Mouse (Mus musculus) kidney, embryonic 15.5 days (tissue): ENCODE measurements around the gene Cacng6. TPM values are rescaled to one million over a fixed set of nuclear protein-coding genes. Genes with fewer than 3 reads are reported as not detected.
A peak's percentile ranks its signal among the peaks of the same experiment; 100 is the strongest.
"Not testable (repeated sequence)": the region's sequence is repeated elsewhere in the genome, so short reads cannot be mapped to it uniquely, and the experiment has no call there.

Experiments
- ATAC-seq: fragments of 200-750 bp; cut with Nextera tagmentation; replicated peaks from 2 replicates; pipeline ENCODE4 v1.8.0; 2017; ENCODE audit warnings: moderate TSS enrichment; ENCODE audit not compliant: low FRiP score
- H3K27ac ChIP-seq: fragments of 300-500 bp; sonication (generic); 2 replicates; pipeline ENCODE4 v1.5.1; 2015; ENCODE audit warnings: mild to moderate bottlenecking, inconsistent platforms
- H3K27me3 ChIP-seq: fragments of 300-500 bp; sonication (generic); 2 replicates; pipeline ENCODE4 v1.6.1; 2015; ENCODE audit warnings: inconsistent platforms
- H3K36me3 ChIP-seq: fragments of 300-500 bp; sonication (generic); 2 replicates; pipeline ENCODE4 v1.6.1; 2015; ENCODE audit warnings: inconsistent platforms
- H3K4me1 ChIP-seq: fragments of 300-500 bp; sonication (generic); 2 replicates; pipeline ENCODE4 v1.6.1; 2015; ENCODE audit warnings: inconsistent platforms
- H3K4me2 ChIP-seq: fragments of 300-500 bp; sonication (generic); 2 replicates; pipeline ENCODE4 v1.6.1; 2015; ENCODE audit warnings: moderate library complexity, mild to moderate bottlenecking, inconsistent platforms
- H3K4me3 ChIP-seq: fragments of 300-500 bp; sonication (generic); replicated peaks from 2 replicates; pipeline ENCODE4 v1.5.1; 2015; ENCODE audit warnings: mild to moderate bottlenecking, inconsistent platforms
- H3K9ac ChIP-seq: fragments of 300-500 bp; sonication (generic); 2 replicates; pipeline ENCODE4 v1.6.1; 2015; ENCODE audit warnings: mild to moderate bottlenecking, inconsistent platforms
- H3K9me3 ChIP-seq: fragments of 300-500 bp; sonication (generic); replicated peaks from 2 replicates; pipeline ENCODE4 v1.6.1; 2016; ENCODE audit warnings: inconsistent platforms
- WGBS: fragments of 180-500 bp; shearing (Covaris S2); methylation state at CpG from one replicate; pipeline ENCODE4 v1.1.7; 2015; ENCODE audit warnings: mixed read lengths; 5-methylcytosine and 5-hydroxymethylcytosine counted together
- polyA plus RNA-seq: library from polyadenylated mRNA; unstranded; fragments of >200 nt; fragmentation: Nextera tagmentation; extraction: Ambion mirVana; gene quantifications from 2 replicates; pipeline ENCODE4 v1.2.1, GENCODE M21; 2015

The Cacng6 gene
- polyA plus RNA-seq, 1 experiment from 2014 or later, result 0.62 TPM

DNA sequence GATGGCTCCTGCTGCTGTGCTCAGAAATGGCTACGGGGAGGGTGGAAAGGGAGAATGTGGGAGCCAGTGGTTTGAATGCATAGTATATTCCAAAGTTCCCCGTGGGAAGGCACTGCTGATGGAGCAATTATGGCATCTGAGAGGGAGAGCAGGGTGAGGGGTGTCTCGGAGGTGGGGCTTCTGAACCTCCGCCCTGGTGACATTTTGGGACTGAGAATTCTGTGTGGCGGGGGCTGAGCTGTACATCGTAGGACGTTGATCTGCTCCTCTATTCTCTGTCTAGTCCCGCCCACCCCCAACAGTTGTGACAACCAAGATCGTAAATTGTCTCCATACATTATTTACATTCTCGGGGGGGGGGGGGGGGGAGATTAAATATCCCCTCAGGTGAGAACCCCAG lies 26.6 kb upstream of the Cacng6 start:
- H3K4me3 ChIP-seq, result no peak overlapping the region
- no peak overlapping the region for H3K27ac ChIP-seq
- H3K27me3 ChIP-seq, result no peaks in the 10 kb centered on the region
- no peak for ATAC-seq
- no peak overlapping the region for H3K9ac ChIP-seq
- 0 out of 2 replicates have a peak, but pooled peaks cover 7% of the 10 kb centered on the region for H3K4me1 ChIP-seq
- H3K9me3 ChIP-seq, result no peaks in the 10 kb centered on the region
- H3K4me2 ChIP-seq, result no peak overlapping the region
- WGBS, result 57% methylated on average over 10 of the region's 10 CpGs
- no peaks in the 10 kb centered on the region for H3K36me3 ChIP-seq

DNA sequence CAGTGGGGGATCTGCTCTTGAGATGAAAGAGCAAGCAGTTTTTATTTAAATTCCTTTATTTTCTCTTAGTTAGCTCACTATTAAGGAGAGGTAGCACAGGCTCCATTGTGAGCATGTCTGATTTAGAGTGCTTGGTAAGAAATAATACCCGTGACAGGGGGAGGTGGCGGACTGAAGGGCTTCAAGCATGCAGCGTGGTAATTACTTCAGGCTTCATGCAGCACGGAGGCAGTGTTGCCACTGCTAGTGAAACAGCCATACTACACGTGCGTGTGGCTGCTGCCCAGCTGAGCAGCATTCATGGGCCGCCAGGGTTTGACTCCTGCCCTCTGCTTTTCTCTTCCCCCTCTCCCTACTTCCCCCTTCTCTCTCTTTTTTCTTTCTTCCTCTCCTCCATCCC lies 26.2 kb upstream of the Cacng6 start:
- no peaks in the 10 kb centered on the region for H3K9me3 ChIP-seq
- 0 out of 2 replicates have a peak, but pooled peaks cover 7% of the 10 kb centered on the region for H3K4me1 ChIP-seq
- no peak overlapping the region for H3K4me3 ChIP-seq
- no peak overlapping the region for H3K4me2 ChIP-seq
- 40% methylated on average over 7 of the region's 7 CpGs for WGBS
- ATAC-seq, result no peak
- H3K36me3 ChIP-seq, result no peaks in the 10 kb centered on the region
- H3K9ac ChIP-seq, result no peak overlapping the region
- no peak overlapping the region for H3K27ac ChIP-seq
- H3K27me3 ChIP-seq, result no peaks in the 10 kb centered on the region

DNA sequence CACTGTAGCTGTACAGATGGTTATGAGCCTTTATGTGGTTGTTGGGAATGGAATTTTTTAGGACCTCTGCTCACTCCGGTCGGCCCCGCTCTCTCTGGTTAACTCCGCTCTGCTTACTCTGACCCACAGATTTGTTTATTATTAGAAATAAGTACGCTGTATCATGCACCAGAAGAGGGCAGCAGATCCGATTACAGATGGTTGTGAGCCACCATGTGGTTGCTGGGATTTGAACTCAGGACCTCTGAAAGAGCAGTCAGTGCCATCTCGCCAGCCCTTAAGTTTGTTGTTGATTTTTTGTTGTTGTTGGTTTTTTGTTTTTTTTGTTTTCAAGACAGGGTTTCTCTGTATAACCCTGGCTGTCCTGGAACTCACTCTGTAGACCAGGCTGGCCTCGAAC lies 25.6 kb upstream of the Cacng6 start:
- not testable (repeated sequence) for H3K9ac ChIP-seq, ATAC-seq, H3K27me3 ChIP-seq, H3K36me3 ChIP-seq, H3K4me3 ChIP-seq, H3K4me2 ChIP-seq, H3K4me1 ChIP-seq, H3K27ac ChIP-seq, H3K9me3 ChIP-seq
- 90% methylated on average over 8 of the region's 8 CpGs for WGBS

DNA sequence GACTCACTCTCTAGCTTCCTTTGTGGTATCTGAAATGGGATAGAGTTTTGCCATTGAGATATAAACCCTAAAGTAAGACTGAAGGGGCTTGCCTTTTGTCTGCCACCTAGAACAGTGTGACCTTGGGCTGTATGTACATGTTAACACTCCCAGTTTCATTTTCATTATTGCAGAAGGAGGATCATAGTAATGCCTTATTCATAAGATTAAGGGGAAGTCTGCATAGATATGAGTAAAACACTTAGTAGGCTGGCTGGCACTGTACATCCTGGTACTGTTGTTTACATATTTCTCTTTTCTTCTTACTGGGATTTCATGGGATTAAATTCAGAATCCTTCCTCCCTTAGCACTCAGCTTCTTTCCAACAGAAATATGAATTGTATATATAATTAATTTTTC lies 24.1 kb upstream of the Cacng6 start:
- Histone ChIP-seq H3K4me3 (no peak overlapping the region), H3K36me3 (no peaks in the 10 kb centered on the region), H3K4me2 (no peak overlapping the region), H3K27ac (no peak overlapping the region), H3K27me3 (no peaks in the 10 kb centered on the region), H3K9ac (no peak overlapping the region), H3K4me1 (0 out of 2 replicates have a peak, but pooled peaks cover 7% of the 10 kb centered on the region), H3K9me3 (no peaks in the 10 kb centered on the region)
- ATAC-seq, result no peak

DNA sequence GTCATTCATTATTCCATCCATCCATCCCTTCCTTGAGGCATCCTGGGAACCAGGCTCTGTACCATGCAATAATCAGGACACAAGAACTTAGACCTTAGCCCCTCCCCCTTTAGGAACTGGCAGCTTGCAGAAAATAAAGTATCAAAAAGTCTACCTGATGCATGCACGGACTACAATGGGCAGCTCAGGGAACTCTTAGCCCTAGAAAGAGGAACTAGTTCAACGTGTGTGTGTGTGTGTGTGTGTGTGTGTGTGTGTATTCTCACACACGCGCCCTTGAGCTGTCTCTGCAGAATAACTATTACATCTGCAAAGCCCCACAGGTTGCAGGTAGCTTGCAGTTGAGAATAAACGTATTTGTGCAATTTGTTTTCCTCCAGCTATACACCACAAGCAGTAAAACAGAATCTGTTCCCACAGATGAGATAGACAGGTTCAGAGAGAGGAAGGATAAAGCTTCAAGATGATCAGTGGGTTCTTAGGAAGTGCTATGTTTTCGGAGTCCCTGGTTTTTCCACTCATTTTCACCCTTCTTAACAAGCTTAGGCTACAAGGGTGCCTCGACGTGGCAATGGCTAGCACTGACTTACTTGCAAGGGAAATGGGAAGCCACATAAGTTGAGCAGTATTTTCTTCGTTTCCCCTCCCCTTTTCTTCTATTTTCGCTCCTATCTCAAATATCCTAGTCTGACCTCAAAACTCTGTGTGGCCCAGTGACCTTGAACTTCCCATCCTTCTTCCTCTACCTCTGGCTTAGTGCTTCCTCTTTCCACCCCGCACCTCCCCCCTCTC lies 14.1 kb upstream of the Cacng6 start:
- Histone ChIP-seq H3K4me2 (no peak overlapping the region), H3K27me3 (peaks cover 54% of the 10 kb centered on the region), H3K9me3 (no peaks in the 10 kb centered on the region), H3K9ac (no peak overlapping the region), H3K4me3 (no peak overlapping the region), H3K27ac (no peak overlapping the region), H3K4me1 (peaks cover 19% of the 10 kb centered on the region), H3K36me3 (no peaks in the 10 kb centered on the region)
- WGBS, result 65% methylated on average over 11 of the region's 11 CpGs
- no peak for ATAC-seq

GRCm38 (mm10) chr7:3411160-3411941 lies 12.6 kb upstream of the Cacng6 start:
- Histone ChIP-seq H3K27me3 (peaks cover 69% of the 10 kb centered on the region), H3K4me1 (peaks cover 29% of the 10 kb centered on the region), H3K9me3 (no peaks in the 10 kb centered on the region), H3K36me3 (no peaks in the 10 kb centered on the region), H3K4me2 (peak overlapping the region; percentile 73), H3K27ac (no peak overlapping the region), H3K9ac (peak overlapping the region; percentile 23; the same call in 1 of the 2 replicates), H3K4me3 (peak overlapping the region; percentile 45)
- ATAC-seq, result peak; percentile 85
- WGBS, result under 1% methylated on average over 33 of the region's 33 CpGs

- H3K9me3 ChIP-seq, result no peaks in the 10 kb centered on the region
- 0 out of 2 replicates have a peak overlapping the region, but pooled peaks have one; percentile 29 for H3K9ac ChIP-seq
- WGBS, result 2% methylated on average over 20 of the region's 20 CpGs
These were observed 12.0 kb upstream of the Cacng6 start for GRCm38 (mm10) chr7:3412036-3412435.

DNA sequence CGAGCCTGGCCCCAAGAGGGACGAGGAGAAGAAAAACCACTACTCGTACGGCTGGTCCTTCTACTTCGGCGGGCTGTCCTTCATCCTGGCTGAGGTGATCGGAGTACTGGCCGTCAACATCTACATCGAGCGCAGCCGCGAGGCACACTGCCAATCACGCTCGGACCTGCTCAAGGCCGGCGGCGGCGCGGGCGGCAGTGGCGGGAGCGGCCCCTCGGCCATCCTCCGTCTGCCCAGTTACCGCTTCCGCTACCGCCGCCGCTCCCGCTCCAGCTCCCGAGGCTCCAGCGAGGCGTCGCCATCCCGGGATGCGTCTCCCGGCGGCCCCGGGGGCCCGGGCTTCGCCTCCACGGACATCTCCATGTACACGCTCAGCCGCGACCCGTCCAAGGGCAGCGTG lies 9.1 kb upstream of the Cacng6 start:
- WGBS, result under 1% methylated on average over 47 of the region's 47 CpGs
- H3K27me3 ChIP-seq, result peaks cover 94% of the 10 kb centered on the region
- peak overlapping the region; percentile 35; the same call in 1 of the 2 replicates for H3K9ac ChIP-seq
- no peaks in the 10 kb centered on the region for H3K9me3 ChIP-seq
- H3K36me3 ChIP-seq, result no peaks in the 10 kb centered on the region
- peaks cover 29% of the 10 kb centered on the region for H3K4me1 ChIP-seq
- H3K4me3 ChIP-seq, result peak overlapping the region; percentile 61
- H3K27ac ChIP-seq, result no peak overlapping the region
- 0 out of 2 replicates have a peak, but pooled peaks have one; percentile 3 for ATAC-seq
- H3K4me2 ChIP-seq, result peak overlapping the region; percentile 99

More at GRCm38 (mm10) chr7:3412036-3412435, 12.0 kb upstream of the Cacng6 start:
- peak overlapping the region; percentile 73 for H3K4me2 ChIP-seq
- peak overlapping the region; percentile 45 for H3K4me3 ChIP-seq
- H3K4me1 ChIP-seq, result peaks cover 29% of the 10 kb centered on the region
- H3K27me3 ChIP-seq, result peaks cover 75% of the 10 kb centered on the region
- H3K36me3 ChIP-seq, result no peaks in the 10 kb centered on the region
- no peak for ATAC-seq
- H3K27ac ChIP-seq, result no peak overlapping the region

GRCm38 (mm10) chr7:3415378-3415777 lies 8.6 kb upstream of the Cacng6 start:
- H3K36me3 ChIP-seq, result no peaks in the 10 kb centered on the region
- WGBS, result under 1% methylated on average over 58 of the region's 60 CpGs
- peak; percentile 30; the same call in 1 of the 2 replicates for ATAC-seq

DNA sequence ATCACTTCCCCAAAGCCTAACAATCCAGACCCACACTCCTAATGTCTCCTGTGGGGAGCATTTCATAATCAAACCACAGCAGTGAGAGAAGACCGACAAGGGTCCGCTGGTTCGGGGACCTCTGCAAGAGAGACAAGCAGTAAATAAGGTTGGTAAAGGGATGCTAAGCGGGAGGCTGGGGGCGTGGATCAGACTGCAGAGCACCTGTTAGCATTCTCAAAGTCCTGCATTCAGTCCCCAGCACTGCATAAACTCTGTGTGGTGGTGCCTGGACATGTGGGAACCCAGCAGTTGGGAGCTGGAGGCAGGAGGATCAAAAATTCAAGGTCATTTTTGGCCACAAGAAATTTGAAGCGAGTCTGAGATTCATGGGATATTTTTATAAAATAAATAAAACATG lies 4.1 kb upstream of the Cacng6 start:
- no peaks in the 10 kb centered on the region for H3K9me3 ChIP-seq
- H3K4me3 ChIP-seq, result no peak overlapping the region
- peaks cover 24% of the 10 kb centered on the region for H3K4me1 ChIP-seq
- H3K4me2 ChIP-seq, result no peak overlapping the region
- H3K27ac ChIP-seq, result no peak overlapping the region
- no peak overlapping the region for H3K9ac ChIP-seq
- no peak for ATAC-seq
- 32% methylated on average over 6 of the region's 6 CpGs for WGBS
- peaks cover 97% of the 10 kb centered on the region for H3K27me3 ChIP-seq
- H3K36me3 ChIP-seq, result no peaks in the 10 kb centered on the region

More at GRCm38 (mm10) chr7:3415378-3415777, 8.6 kb upstream of the Cacng6 start:
- Histone ChIP-seq H3K27me3 (peaks cover 94% of the 10 kb centered on the region), H3K9ac (peak overlapping the region; percentile 35), H3K27ac (no peak overlapping the region), H3K9me3 (no peaks in the 10 kb centered on the region), H3K4me1 (peaks cover 29% of the 10 kb centered on the region), H3K4me2 (peak overlapping the region; percentile 99), H3K4me3 (peak overlapping the region; percentile 61)

- Histone ChIP-seq H3K9me3 (no peaks in the 10 kb centered on the region), H3K4me1 (peaks cover 19% of the 10 kb centered on the region), H3K4me2 (no peak overlapping the region), H3K27ac (no peak overlapping the region), H3K36me3 (no peaks in the 10 kb centered on the region), H3K27me3 (peaks cover 97% of the 10 kb centered on the region), H3K9ac (no peak overlapping the region), H3K4me3 (no peak overlapping the region)
- 54% methylated on average over 5 of the region's 5 CpGs for WGBS
- ATAC-seq, result no peak
These were observed 3.5 kb upstream of the Cacng6 start for GRCm38 (mm10) chr7:3420466-3420865.

DNA sequence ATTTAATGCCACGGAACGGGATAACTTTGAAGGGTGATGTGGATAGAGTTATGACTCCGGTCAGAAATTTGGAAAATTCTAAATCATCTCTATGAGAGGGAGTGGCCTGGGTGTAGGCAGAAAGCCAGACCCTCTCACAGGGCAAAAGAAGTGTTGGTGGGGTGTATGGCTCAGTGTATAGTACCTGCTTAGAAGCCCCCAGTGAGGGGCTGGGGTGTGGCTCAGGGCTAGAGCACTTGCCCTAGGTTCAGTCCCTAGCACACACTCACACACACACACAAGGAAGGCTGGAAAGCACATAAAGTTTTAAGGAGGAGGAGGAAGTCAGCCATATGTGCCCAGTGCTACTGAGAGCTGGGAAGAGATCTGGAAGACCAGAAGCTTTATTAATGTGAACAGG lies 2.7 kb upstream of the Cacng6 start:
- Histone ChIP-seq H3K4me2 (no peak overlapping the region), H3K36me3 (no peaks in the 10 kb centered on the region), H3K4me1 (peaks cover 14% of the 10 kb centered on the region), H3K9ac (no peak overlapping the region), H3K9me3 (no peaks in the 10 kb centered on the region), H3K27me3 (peaks cover 95% of the 10 kb centered on the region), H3K4me3 (no peak overlapping the region), H3K27ac (no peak overlapping the region)
- WGBS, result 37% methylated on average over 3 of the region's 3 CpGs
- ATAC-seq, result 0 out of 2 replicates have a peak, but pooled peaks have one; percentile 51
